Mouse (Mus musculus): ENCODE measurements around the gene Adamts9. TPM values are rescaled to one million over a fixed set of nuclear protein-coding genes. Genes with fewer than 3 reads are reported as not detected.
A peak's percentile ranks its signal among the peaks of the same experiment; 100 is the strongest.

Gene Adamts9
- total RNA-seq, 2 experiments from 2014 or later, result 4.9 TPM

DNA sequence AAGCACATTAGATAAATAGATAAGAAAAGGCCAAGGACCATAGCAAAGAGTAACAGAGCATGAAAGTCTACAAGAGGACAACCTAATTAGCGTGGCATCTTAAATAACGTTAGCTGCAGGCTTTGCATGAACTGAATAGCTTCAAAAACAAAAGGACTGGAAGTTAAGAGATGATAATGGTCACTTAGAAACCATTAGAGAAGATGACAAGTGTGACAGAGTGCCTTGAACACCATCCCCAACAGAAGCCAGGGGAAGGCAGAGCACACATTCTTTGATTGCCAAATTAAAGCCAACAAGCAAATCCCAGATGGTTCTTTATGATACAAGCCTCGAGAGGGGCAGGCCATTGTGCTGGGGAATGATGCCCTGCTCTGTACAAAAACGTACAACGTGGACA is 121.7 kb downstream of the Adamts9 start:
- no peak for DNase-seq (ENCODE audit: low spot score in 2 of 2)
- intact Hi-C loops (cut with DNase I), result no loop called here

DNA sequence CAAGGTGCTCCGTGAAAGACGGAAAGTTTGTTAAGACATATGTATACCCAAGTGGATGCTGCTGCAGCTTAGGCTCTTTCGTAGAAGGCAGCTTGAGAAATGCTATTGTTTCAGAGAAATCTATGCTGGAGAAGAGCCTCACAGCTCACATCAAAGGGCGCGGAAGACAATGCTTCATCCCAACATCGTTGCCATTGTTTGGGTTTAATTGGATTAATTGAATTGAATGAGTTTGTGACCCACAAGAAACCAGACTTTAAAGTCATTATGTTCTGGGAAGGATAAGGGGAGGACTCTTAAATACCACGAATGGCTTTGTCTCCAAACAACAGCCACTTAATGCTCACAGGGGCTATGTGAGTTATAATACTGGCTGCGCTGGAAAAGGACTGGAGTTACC is 125.6 kb downstream of the Adamts9 start:
- no peak for DNase-seq (ENCODE audit: low spot score in 2 of 2)
- intact Hi-C loops (cut with DNase I), result no loop called here

- intact Hi-C loops (cut with DNase I), result no loop called here
- no peak for DNase-seq (ENCODE audit: low spot score in 2 of 2)
Observed at GRCm38 (mm10) chr6:92816311-92816751, 127.0 kb downstream of the Adamts9 start, which contains the start of gene A730049H05Rik. A730049H05Rik (plus strand) TSS chr6:92816478.

GRCm38 (mm10) chr6:92812702-92813370 is 130.5 kb downstream of the Adamts9 start:
- DNase-seq (ENCODE audit: low spot score in 2 of 2), result peak in 1 of 2 experiments; percentile 45
- intact Hi-C loops (cut with DNase I), result no loop called here

DNA sequence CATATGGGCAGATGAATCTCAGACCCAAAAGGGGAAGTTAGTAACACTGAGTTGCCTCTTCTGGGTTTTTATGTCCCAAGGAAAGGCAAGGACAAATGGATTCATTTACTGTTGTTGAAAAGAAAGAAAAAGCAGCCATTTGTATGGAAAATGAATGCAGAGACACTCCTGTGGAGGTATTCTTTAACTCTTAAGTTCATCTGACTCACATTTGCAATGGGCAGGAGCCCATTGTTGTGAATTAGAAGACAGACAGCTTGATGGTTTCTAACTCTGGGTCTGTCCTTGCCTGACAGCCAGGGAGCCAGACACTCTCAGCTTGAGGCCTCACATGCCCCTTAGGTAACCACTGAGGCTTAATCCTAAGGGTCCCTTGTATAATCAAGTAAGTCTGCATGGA is 131.7 kb downstream of the Adamts9 start:
- DNase-seq (ENCODE audit: low spot score in 2 of 2), result no peak
- intact Hi-C loops (cut with DNase I), result no loop called here

DNA sequence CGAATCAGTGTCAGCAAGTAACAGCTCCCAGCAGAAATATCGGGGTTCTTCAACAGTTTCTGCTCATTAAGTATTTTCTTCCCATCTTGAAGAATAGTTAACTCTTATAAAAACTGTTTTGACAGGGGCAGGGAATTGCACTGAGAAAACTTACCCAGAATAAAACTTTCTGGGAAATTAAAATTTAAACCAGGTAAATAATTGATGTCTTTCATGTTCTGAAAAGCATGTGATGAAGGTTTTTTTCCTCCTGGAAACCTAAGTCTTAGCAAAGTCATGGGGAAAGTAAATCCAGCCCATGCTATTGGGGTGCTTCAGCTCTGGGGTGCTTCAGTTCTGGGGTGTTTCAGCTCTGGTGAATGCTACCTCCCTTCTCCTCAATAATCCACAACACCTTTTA is 132.7 kb downstream of the Adamts9 start:
- DNase-seq (ENCODE audit: low spot score in 2 of 2), result no peak
- intact Hi-C loops (cut with DNase I), result no loop called here

- no peak for DNase-seq (ENCODE audit: low spot score in 2 of 2)
- intact Hi-C loops (cut with DNase I), result no loop called here
Observed at GRCm38 (mm10) chr6:92809818-92810217, 133.5 kb downstream of the Adamts9 start.

GRCm38 (mm10) chr6:92804254-92804971 is 138.9 kb downstream of the Adamts9 start:
- no peak for DNase-seq (ENCODE audit: low spot score in 2 of 2)
- intact Hi-C loops (cut with DNase I), result no loop called here

GRCm38 (mm10) chr6:92803213-92803612 is 140.1 kb downstream of the Adamts9 start:
- DNase-seq (ENCODE audit: low spot score in 2 of 2), result peak in 1 of 2 experiments; percentile 44
- intact Hi-C loops (cut with DNase I), result no loop called here

DNA sequence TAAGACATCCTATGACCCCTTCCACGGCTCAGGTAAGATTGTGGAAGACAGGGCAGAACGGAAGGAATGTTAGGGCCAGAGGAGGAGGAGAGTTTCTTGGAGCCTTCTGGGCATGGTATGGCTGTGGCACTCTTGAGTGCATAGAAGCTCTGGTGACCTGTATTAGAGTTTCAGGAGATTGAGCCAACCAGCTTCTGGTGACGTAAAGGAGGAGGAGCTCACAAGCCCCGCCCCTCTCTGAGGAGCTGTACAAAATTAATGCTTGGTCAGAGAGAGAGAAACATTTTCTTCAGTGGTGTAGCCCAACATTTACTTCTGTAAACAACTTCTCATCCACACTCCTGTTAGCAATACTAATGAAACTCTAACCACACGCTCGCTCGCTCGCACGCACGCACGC is 140.9 kb downstream of the Adamts9 start:
- DNase-seq (ENCODE audit: low spot score in 2 of 2), result no peak
- intact Hi-C loops (cut with DNase I), result no loop called here

- intact Hi-C loops (cut with DNase I), result no loop called here
- no peak for DNase-seq (ENCODE audit: low spot score in 2 of 2)
Observed at GRCm38 (mm10) chr6:92801462-92801861, 141.8 kb downstream of the Adamts9 start.

DNA sequence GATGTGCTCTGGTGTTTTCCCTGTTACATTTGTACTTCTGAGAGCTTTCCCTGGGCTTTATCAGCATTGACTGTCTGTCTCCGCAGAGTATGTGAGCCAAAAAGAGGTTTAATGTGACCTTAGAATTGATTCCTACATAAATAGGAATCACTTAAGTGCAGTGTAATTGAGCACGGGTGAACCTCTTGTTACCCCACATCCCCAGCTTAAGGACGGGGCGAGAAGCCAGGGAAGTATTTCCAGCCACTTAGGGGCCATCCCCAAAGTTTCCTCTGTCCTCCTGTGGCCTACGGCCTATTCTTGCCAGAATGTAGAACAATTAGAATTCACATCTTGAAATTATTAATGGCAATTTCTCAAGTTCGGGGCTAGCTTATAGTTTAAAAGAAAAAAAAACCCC is 149.5 kb downstream of the Adamts9 start:
- DNase-seq (ENCODE audit: low spot score in 2 of 2), result no peak
- intact Hi-C loops (cut with DNase I), result no loop called here

- DNase-seq (ENCODE audit: low spot score in 2 of 2), result peak; percentile 94 to 96
- intact Hi-C loops (cut with DNase I), result loop anchor here (1.0 to 10.0 kb wide), 6 partner anchors 155 to 1677 kb away; partner anchors contain the start of gene Adamts9
Observed at GRCm38 (mm10) chr6:92787376-92787712, 155.9 kb downstream of the Adamts9 start.

- intact Hi-C loops (cut with DNase I), result loop anchor here (1.0 to 10.0 kb wide), 6 partner anchors 156 to 1678 kb away; partner anchors contain the start of gene Adamts9
- no peak for DNase-seq (ENCODE audit: low spot score in 2 of 2)
Observed at GRCm38 (mm10) chr6:92786701-92787375, 156.5 kb downstream of the Adamts9 start.

DNA sequence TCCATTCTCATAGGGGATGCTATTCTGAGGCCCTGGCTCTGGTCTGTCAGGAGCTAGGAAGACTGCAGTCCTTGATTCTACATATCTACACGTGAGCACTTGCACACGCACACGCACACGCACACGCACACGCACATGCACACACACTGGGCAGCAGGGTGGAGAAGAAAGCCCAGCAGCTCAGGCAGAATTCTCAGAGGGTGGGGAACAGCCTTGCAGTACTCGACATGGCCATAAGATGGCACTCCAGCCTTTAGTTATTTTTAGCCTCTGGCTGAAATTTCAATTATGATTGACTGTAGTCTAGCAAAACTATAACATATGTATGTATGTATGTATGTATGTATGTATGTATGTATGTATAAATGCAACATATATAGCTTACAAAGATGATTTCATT is 158.5 kb downstream of the Adamts9 start:
- DNase-seq (ENCODE audit: low spot score in 2 of 2), result peak; percentile 75 to 82
- intact Hi-C loops (cut with DNase I), result loop anchor here (5.0 to 10.0 kb wide), 3 partner anchors 943 to 1680 kb away; no protein-coding TSS in a partner anchor

DNA sequence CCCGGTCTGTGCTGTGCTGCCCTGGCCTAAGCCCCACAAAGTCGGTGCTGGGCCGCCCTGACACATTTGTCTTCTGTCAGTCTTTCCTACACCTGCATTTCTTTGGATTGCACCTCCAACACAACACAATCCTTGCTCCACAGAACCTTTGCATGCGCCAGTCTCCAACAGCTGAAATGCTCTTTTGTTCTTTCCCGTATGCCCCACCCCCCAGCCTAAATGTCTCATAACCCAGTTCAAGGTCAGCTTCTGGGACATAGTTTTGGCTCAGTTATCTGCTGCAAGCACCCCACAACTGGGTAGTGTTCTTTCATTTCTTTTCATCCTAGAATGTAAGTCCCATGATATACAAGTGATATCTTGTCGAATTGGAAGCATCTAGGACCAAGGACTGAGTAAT is 161.8 kb downstream of the Adamts9 start:
- intact Hi-C loops (cut with DNase I), result loop anchor here (10.0 kb wide), 2 partner anchors 973 to 1683 kb away; no protein-coding TSS in a partner anchor
- no peak for DNase-seq (ENCODE audit: low spot score in 2 of 2)

DNA sequence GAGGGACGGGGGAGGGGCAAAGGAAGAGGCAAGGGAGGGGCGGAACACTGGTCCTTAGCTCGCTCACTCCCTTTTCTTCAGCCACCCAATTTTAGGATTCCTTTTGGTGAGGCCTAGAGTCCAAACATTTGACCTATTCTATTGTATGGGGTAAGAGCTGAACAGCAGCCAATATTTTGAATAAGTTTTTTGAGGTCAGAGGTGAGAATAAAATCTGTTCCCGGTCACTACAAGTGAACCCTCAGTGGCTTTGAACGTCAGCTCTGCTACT is 163.4 kb downstream of the Adamts9 start:
- intact Hi-C loops (cut with DNase I), result loop anchor here (10.0 kb wide), 2 partner anchors 975 to 1685 kb away; no protein-coding TSS in a partner anchor
- no peak for DNase-seq (ENCODE audit: low spot score in 2 of 2)

DNA sequence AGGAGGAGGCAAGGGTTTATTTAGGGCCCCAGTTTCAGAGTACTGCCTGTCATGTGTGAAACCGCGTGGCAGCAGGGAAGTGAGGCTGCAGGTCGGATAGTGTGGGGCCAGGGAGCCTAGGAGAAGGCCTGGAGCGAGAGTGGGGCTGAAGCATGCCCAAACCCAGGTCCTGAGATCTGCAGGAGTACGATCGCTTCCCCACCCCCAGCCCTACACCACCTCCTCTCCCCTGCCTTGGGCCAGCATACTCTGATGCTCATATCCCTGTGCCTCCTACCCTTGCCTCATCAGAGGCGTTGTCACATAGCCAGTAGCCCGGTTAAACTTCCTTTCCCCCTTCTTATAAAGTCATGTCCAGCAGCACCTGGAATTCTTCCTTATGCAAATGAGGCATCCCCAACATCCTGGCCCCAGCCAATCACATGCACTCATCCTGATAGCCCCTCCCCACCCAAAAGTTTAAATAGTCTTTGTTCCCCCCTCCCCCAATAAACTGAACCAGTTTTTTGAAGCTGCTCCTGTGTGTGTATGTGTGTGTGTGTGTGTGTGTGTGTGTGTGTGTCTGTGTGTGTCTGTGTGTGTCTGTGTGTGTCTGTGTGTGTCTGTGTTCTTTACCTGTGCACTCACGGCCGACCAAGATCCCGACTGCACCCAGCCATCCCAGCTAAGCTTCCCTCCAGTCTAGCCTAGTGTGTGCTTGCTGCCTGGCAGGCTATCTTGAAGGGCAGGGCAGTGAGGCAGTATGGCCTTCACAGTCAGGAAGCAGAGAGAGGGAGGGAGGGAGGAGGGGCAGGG is 164.0 kb downstream of the Adamts9 start:
- intact Hi-C loops (cut with DNase I), result no loop called here
- no peak for DNase-seq (ENCODE audit: low spot score in 2 of 2)

- intact Hi-C loops (cut with DNase I), result no loop called here
- peak; percentile 69 to 74 for DNase-seq (ENCODE audit: low spot score in 2 of 2)
Observed at GRCm38 (mm10) chr6:92776356-92776755, 166.9 kb downstream of the Adamts9 start.

DNA sequence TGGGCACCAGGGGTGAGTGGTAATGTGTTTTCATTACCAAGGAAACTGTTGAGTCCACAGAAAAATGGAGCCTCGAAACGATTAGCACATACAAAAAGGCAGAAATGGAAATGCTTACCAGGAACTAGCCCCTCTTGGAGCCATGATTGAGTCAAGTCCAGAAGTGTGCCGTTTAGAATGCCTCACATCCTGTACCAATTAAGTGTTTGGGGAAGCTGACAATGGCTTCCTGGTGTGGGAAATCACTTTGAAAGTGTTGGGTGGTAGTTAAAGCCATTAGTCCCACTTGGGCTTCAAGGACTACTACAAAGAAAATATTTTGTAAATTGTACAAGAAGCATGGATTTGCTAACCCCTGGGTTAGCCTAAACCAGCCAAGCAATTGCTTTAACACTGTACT is 180.9 kb downstream of the Adamts9 start:
- intact Hi-C loops (cut with DNase I), result no loop called here

More for the DNA sequence above, 180.9 kb downstream of the Adamts9 start:
- DNase-seq (ENCODE audit: low spot score in 2 of 2), result no peak
